Mouse (Mus musculus) limb, embryonic 13.5 days (tissue): ENCODE data around the gene Moxd1. TPM values are rescaled to one million over a fixed set of nuclear protein-coding genes. Genes with fewer than 3 reads are reported as not detected.
A peak's percentile ranks its signal among the peaks of the same experiment; 100 is the strongest.

Experiments used
- ATAC-seq: fragments of 200-750 bp; cut with Nextera tagmentation; 2 replicates; pipeline ENCODE4 v1.8.0; 2017; ENCODE audit warnings: low read depth, moderate number of reproducible peaks, moderate TSS enrichment; ENCODE audit not compliant: low FRiP score
- H3K27ac ChIP-seq: fragments of 300-500 bp; sonication (generic); 2 replicates; pipeline ENCODE4 v1.5.1; 2015; ENCODE audit warnings: inconsistent platforms, mild to moderate bottlenecking, moderate library complexity
- H3K27me3 ChIP-seq: fragments of 300-500 bp; sonication (generic); 2 replicates; pipeline ENCODE4 v1.6.1; 2015; ENCODE audit warnings: mild to moderate bottlenecking, inconsistent platforms
- H3K36me3 ChIP-seq: fragments of 300-500 bp; sonication (generic); 2 replicates; pipeline ENCODE4 v1.6.1; 2015; ENCODE audit warnings: inconsistent platforms, mild to moderate bottlenecking, moderate library complexity
- H3K4me1 ChIP-seq: fragments of 300-500 bp; sonication (generic); 2 replicates; pipeline ENCODE4 v1.6.1; 2015; ENCODE audit warnings: inconsistent platforms
- H3K4me2 ChIP-seq: fragments of 300-500 bp; sonication (generic); replicated peaks from 2 replicates; pipeline ENCODE4 v1.6.1; 2015; ENCODE audit warnings: inconsistent platforms, mild to moderate bottlenecking, moderate library complexity
- H3K4me3 ChIP-seq: fragments of 300-500 bp; sonication (generic); 2 replicates; pipeline ENCODE4 v1.5.1; 2015; ENCODE audit warnings: moderate library complexity, mild to moderate bottlenecking, inconsistent platforms
- H3K9ac ChIP-seq: fragments of 300-500 bp; sonication (generic); 2 replicates; pipeline ENCODE4 v1.6.1; 2015; ENCODE audit warnings: mild to moderate bottlenecking, inconsistent platforms
- H3K9me3 ChIP-seq: fragments of 300-500 bp; sonication (generic); 2 replicates; pipeline ENCODE4 v1.6.1; 2016; ENCODE audit warnings: inconsistent platforms
- WGBS: fragments of 180-500 bp; shearing (Covaris S2); methylation state at CpG from one replicate; pipeline ENCODE4 v1.1.7; 2015; 5-methylcytosine and 5-hydroxymethylcytosine counted together
- polyA plus RNA-seq: library from polyadenylated mRNA; unstranded; fragments of >200 nt; fragmentation: Nextera tagmentation; extraction: Ambion mirVana; gene quantifications from 2 replicates; pipeline ENCODE4 v1.2.1, GENCODE M21; 2015

Moxd1 gene
- polyA plus RNA-seq, 1 experiment from 2014 or later: 39.7 TPM

GRCm38 (mm10) chr10:24228318-24229183 is 5.2 kb downstream of the Moxd1 start:
- Histone ChIP-seq H3K4me2 (no peak overlapping the region), H3K4me1 (peaks cover 26% of the 10 kb centered on the region), H3K27me3 (peaks cover 31% of the 10 kb centered on the region), H3K27ac (no peak overlapping the region), H3K9ac (no peak overlapping the region), H3K36me3 (no peaks in the 10 kb centered on the region), H3K4me3 (no peak overlapping the region), H3K9me3 (no peaks in the 10 kb centered on the region)
- WGBS: 63% methylated on average over 12 of the region's 12 CpGs
- ATAC-seq: no peak

- Histone ChIP-seq H3K27me3 (no peaks in the 10 kb centered on the region), H3K9ac (no peak overlapping the region), H3K4me3 (no peak overlapping the region), H3K4me2 (no peak overlapping the region), H3K27ac (no peak overlapping the region), H3K4me1 (peaks cover 31% of the 10 kb centered on the region), H3K36me3 (no peaks in the 10 kb centered on the region), H3K9me3 (no peaks in the 10 kb centered on the region)
- 53% methylated on average over 4 of the region's 4 CpGs for WGBS
- ATAC-seq: no peak
These were observed 9.0 kb downstream of the Moxd1 start for GRCm38 (mm10) chr10:24232281-24232680.

- H3K4me3 ChIP-seq: peak overlapping the region; percentile 17
- peak overlapping the region; percentile 53 for H3K4me2 ChIP-seq
- H3K27ac ChIP-seq: no peak overlapping the region
- WGBS: 42% methylated on average over 23 of the region's 23 CpGs
- no peak overlapping the region for H3K9ac ChIP-seq
- H3K27me3 ChIP-seq: no peaks in the 10 kb centered on the region
- H3K9me3 ChIP-seq: peaks cover 5% of the 10 kb centered on the region; the same call in 1 of the 2 replicates
- ATAC-seq: peak; percentile 78
- H3K36me3 ChIP-seq: peaks cover 4% of the 10 kb centered on the region; the same call in 1 of the 2 replicates
- peaks cover 31% of the 10 kb centered on the region for H3K4me1 ChIP-seq
These were observed 12.3 kb downstream of the Moxd1 start for GRCm38 (mm10) chr10:24235426-24236283.

- H3K27ac ChIP-seq: no peak overlapping the region
- no peak overlapping the region for H3K4me2 ChIP-seq
- no peaks in the 10 kb centered on the region for H3K9me3 ChIP-seq
- H3K4me3 ChIP-seq: no peak overlapping the region
- H3K9ac ChIP-seq: no peak overlapping the region
- no peaks in the 10 kb centered on the region for H3K36me3 ChIP-seq
- H3K27me3 ChIP-seq: 0 out of 2 replicates have a peak, but pooled peaks cover 3% of the 10 kb centered on the region
- no peak for ATAC-seq
- no peaks in the 10 kb centered on the region for H3K4me1 ChIP-seq
- 83% methylated on average over 4 of the region's 4 CpGs for WGBS
These were observed 23.5 kb downstream of the Moxd1 start for GRCm38 (mm10) chr10:24246815-24247214.

- Histone ChIP-seq H3K27me3 (0 out of 2 replicates have a peak, but pooled peaks cover 3% of the 10 kb centered on the region), H3K4me2 (no peak overlapping the region), H3K27ac (no peak overlapping the region), H3K9ac (no peak overlapping the region), H3K9me3 (no peaks in the 10 kb centered on the region), H3K36me3 (no peaks in the 10 kb centered on the region), H3K4me3 (no peak overlapping the region), H3K4me1 (no peaks in the 10 kb centered on the region)
- no peak for ATAC-seq
These were observed 24.8 kb downstream of the Moxd1 start for GRCm38 (mm10) chr10:24248116-24248515.

- Histone ChIP-seq H3K9me3 (no peaks in the 10 kb centered on the region), H3K9ac (no peak overlapping the region), H3K27ac (no peak overlapping the region), H3K4me2 (no peak overlapping the region), H3K4me3 (no peak overlapping the region), H3K27me3 (0 out of 2 replicates have a peak, but pooled peaks cover 3% of the 10 kb centered on the region), H3K4me1 (no peaks in the 10 kb centered on the region), H3K36me3 (no peaks in the 10 kb centered on the region)
- ATAC-seq: no peak
These were observed 28.3 kb downstream of the Moxd1 start for GRCm38 (mm10) chr10:24251631-24252030.

GRCm38 (mm10) chr10:24258150-24258549 is 34.8 kb downstream of the Moxd1 start:
- H3K27me3 ChIP-seq: no peaks in the 10 kb centered on the region
- no peak overlapping the region for H3K27ac ChIP-seq
- no peak overlapping the region for H3K9ac ChIP-seq
- H3K4me1 ChIP-seq: peaks cover 13% of the 10 kb centered on the region
- WGBS: 48% methylated on average over 7 of the region's 7 CpGs
- no peak for ATAC-seq
- H3K4me2 ChIP-seq: no peak overlapping the region
- no peaks in the 10 kb centered on the region for H3K36me3 ChIP-seq
- H3K9me3 ChIP-seq: no peaks in the 10 kb centered on the region
- no peak overlapping the region for H3K4me3 ChIP-seq

- Histone ChIP-seq H3K4me3 (no peak overlapping the region), H3K27me3 (no peaks in the 10 kb centered on the region), H3K36me3 (no peaks in the 10 kb centered on the region), H3K9ac (no peak overlapping the region), H3K9me3 (no peaks in the 10 kb centered on the region), H3K4me2 (no peak overlapping the region), H3K4me1 (peaks cover 13% of the 10 kb centered on the region), H3K27ac (no peak overlapping the region)
- 34% methylated on average over 3 of the region's 3 CpGs for WGBS
- no peak for ATAC-seq
These were observed 35.6 kb downstream of the Moxd1 start for GRCm38 (mm10) chr10:24258885-24259284.

GRCm38 (mm10) chr10:24259794-24260590 is 36.7 kb downstream of the Moxd1 start:
- Histone ChIP-seq H3K9me3 (no peaks in the 10 kb centered on the region), H3K4me2 (no peak overlapping the region), H3K4me1 (peaks cover 13% of the 10 kb centered on the region), H3K27me3 (no peaks in the 10 kb centered on the region), H3K4me3 (no peak overlapping the region), H3K27ac (no peak overlapping the region), H3K9ac (no peak overlapping the region), H3K36me3 (no peaks in the 10 kb centered on the region)
- 0 out of 2 replicates have a peak, but pooled peaks have one; percentile 46 for ATAC-seq
- 15% methylated on average over 5 of the region's 5 CpGs for WGBS

- Histone ChIP-seq H3K4me1 (no peaks in the 10 kb centered on the region), H3K36me3 (no peaks in the 10 kb centered on the region), H3K4me3 (no peak overlapping the region), H3K27me3 (no peaks in the 10 kb centered on the region), H3K9me3 (no peaks in the 10 kb centered on the region), H3K9ac (no peak overlapping the region), H3K4me2 (no peak overlapping the region), H3K27ac (no peak overlapping the region)
- 81% methylated on average over 2 of the region's 2 CpGs for WGBS
- no peak for ATAC-seq
These were observed 44.2 kb downstream of the Moxd1 start for GRCm38 (mm10) chr10:24267520-24267919.

GRCm38 (mm10) chr10:24271077-24271637 is 47.8 kb downstream of the Moxd1 start:
- H3K4me3 ChIP-seq: no peak overlapping the region
- no peak overlapping the region for H3K9ac ChIP-seq
- ATAC-seq: no peak
- no peaks in the 10 kb centered on the region for H3K27me3 ChIP-seq
- no peak overlapping the region for H3K27ac ChIP-seq
- no peaks in the 10 kb centered on the region for H3K9me3 ChIP-seq
- H3K36me3 ChIP-seq: no peaks in the 10 kb centered on the region
- H3K4me1 ChIP-seq: no peaks in the 10 kb centered on the region
- WGBS: 61% methylated on average over 6 of the region's 6 CpGs
- no peak overlapping the region for H3K4me2 ChIP-seq
